8 mouse cellular contexts compared by ENCODE assay signal in the genomic region with DNA sequence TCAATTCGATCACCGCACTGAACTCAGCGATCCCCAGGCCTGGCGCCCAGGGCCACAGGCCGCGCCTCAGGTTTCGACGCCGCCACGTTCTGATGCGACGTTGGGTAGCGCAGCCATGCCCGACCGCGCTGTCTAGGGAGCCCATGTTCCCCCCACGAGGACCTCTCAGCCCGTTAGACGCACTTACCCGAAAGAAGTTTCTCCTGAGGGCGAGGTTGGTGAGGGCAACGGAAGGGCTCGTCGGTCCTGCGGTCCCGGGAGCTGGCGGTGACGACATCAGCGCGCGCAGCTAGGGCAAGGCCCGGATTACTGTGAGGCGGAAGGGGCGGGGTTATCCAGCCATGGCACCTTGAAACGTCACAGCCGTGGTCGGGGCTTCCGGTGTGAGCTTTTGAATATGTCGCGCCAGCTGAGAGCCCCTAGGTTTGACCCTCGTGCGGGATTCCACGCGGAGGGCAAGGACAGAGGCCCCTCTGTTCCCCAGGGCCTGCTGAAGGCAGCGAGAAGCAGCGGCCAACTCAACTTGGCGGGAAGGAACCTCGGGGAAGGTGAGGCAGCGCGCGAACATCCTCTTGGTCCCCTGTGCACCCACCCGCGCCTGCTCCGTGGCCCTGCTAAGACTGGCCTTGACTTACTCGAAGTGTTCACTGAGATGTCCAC. TPM values are rescaled to one million over a fixed set of nuclear protein-coding genes. Genes with fewer than 3 reads are reported as not detected.
DNase-seq lines count a peak whose midpoint lies in the region; ATAC-seq and TF ChIP-seq lines count a peak whose summit lies in the region.

A gene (minus strand): TSS at position 311 of the 660 bp plus-strand sequence.
A gene (plus strand): TSS at position 334 of the 660 bp plus-strand sequence.

- TF ChIP-seq CTCF in liver, adult 2 months (IDR thresholded peaks at IDR 0.05; ENCODE audit: low read depth, low read length): no peak

- H3K9ac ChIP-seq in heart, embryonic 11.5 days (ENCODE audit: low read depth, low read length): peak within 1 kb of the TSS; percentile 96
- peak within 1 kb of the TSS; percentile 82 for H3K9ac ChIP-seq in kidney, embryonic 16.5 days (replicated peaks; ENCODE audit: low read length)
- H3K9ac ChIP-seq in liver, adult 2 months (ENCODE audit: low read depth, low read length): peak within 1 kb of the TSS; percentile 88

- H3K36me3 ChIP-seq in heart, embryonic 11.5 days (ENCODE audit: control insufficient read depth, insufficient read depth, low read length): no peaks in the 10 kb centered on the region
- H3K36me3 ChIP-seq in kidney, embryonic 16.5 days (ENCODE audit: insufficient read depth, low read length): no peaks in the 10 kb centered on the region
- H3K36me3 ChIP-seq in liver, adult 2 months (ENCODE audit: control insufficient read depth, insufficient read depth, low read length): no peaks in the 10 kb centered on the region
- no peaks in the 10 kb centered on the region for H3K36me3 ChIP-seq in myocyte (ENCODE audit: control insufficient read depth, insufficient read depth)
- H3K36me3 ChIP-seq in splenic B cell, adult 2 months (ENCODE audit: control insufficient read depth, insufficient read depth, low read length, poor library complexity, severe bottlenecking): no peaks in the 10 kb centered on the region

- peak within 1 kb of the TSS; percentile 85 for H3K4me3 ChIP-seq in heart, embryonic 11.5 days (ENCODE audit: low read depth, low read length)
- H3K4me3 ChIP-seq in kidney, embryonic 16.5 days (ENCODE audit: low read length): peak within 1 kb of the TSS; percentile 80
- H3K4me3 ChIP-seq in liver, adult 2 months (ENCODE audit: insufficient read depth, low read depth, low read length): peak within 1 kb of the TSS; percentile 84
- peak within 1 kb of the TSS; percentile 99 for H3K4me3 ChIP-seq in myocyte

- H3K79me2 ChIP-seq in liver, adult 2 months (ENCODE audit: control insufficient read depth, insufficient read depth, low read length): peaks cover 15% of the 10 kb centered on the region; the same call in 1 of the 2 replicates
- peaks cover 87% of the 10 kb centered on the region for H3K79me2 ChIP-seq in myocyte (ENCODE audit: control insufficient read depth, insufficient read depth)

- TF ChIP-seq POLR2A in liver, adult 2 months (IDR thresholded peaks at IDR 0.05; ENCODE audit: extremely low read depth, insufficient read depth, low read length): peak; percentile 70; the same call in 1 of the 2 replicates
- TF ChIP-seq POLR2A in myocyte (IDR thresholded peaks at IDR 0.05; ENCODE audit: insufficient read length, low read depth): peak; percentile 89

- H3K4me2 ChIP-seq in heart, embryonic 11.5 days: peak within 1 kb of the TSS; percentile 81
- peak within 1 kb of the TSS; percentile 76 for H3K4me2 ChIP-seq in kidney, embryonic 16.5 days (replicated peaks; ENCODE audit: low read depth, low read length)
- peak within 1 kb of the TSS; percentile 98 for H3K4me2 ChIP-seq in myocyte (ENCODE audit: low read depth)

- peak within 1 kb of the TSS; percentile 88 for H3K27ac ChIP-seq in heart, embryonic 11.5 days (ENCODE audit: low read depth, low read length)
- peak within 1 kb of the TSS; percentile 85 for H3K27ac ChIP-seq in kidney, embryonic 16.5 days (ENCODE audit: low read length)
- H3K27ac ChIP-seq in liver, adult 2 months (replicated peaks; ENCODE audit: insufficient read depth, low read depth, low read length): peak within 1 kb of the TSS; percentile 85

- H3K27me3 ChIP-seq in heart, embryonic 11.5 days (ENCODE audit: control insufficient read depth, insufficient read depth, low read length): no peaks in the 10 kb centered on the region
- no peaks in the 10 kb centered on the region for H3K27me3 ChIP-seq in kidney, embryonic 16.5 days (ENCODE audit: insufficient read depth, low read length)
- no peaks in the 10 kb centered on the region for H3K27me3 ChIP-seq in liver, adult 2 months (ENCODE audit: control insufficient read depth, insufficient read depth, low read length)
- no peaks in the 10 kb centered on the region for H3K27me3 ChIP-seq in myocyte (ENCODE audit: control insufficient read depth, insufficient read depth, insufficient read length)
- H3K27me3 ChIP-seq in splenic B cell, adult 2 months (ENCODE audit: control insufficient read depth, insufficient read depth, low read length, poor library complexity, severe bottlenecking): no peaks in the 10 kb centered on the region; the same call in 1 of the 2 replicates

- WGBS in heart, embryonic 11.5 days (ENCODE audit: insufficient replicate concordance): 0% methylated on average over 55 of the region's 55 CpGs
- under 1% methylated on average over 55 of the region's 55 CpGs for WGBS in kidney, embryonic 16.5 days
- WGBS in liver, adult 2 months: under 1% methylated on average over 55 of the region's 55 CpGs

- peak within 1 kb of the TSS; percentile 32 for H3ac ChIP-seq in myocyte (ENCODE audit: control insufficient read depth, insufficient read length)

- peaks cover 9% of the 10 kb centered on the region; the same call in 1 of the 2 replicates for H3K4me1 ChIP-seq in heart, embryonic 11.5 days (ENCODE audit: control insufficient read depth, insufficient read depth, low read length)
- peaks cover 24% of the 10 kb centered on the region for H3K4me1 ChIP-seq in kidney, embryonic 16.5 days (ENCODE audit: insufficient read depth, low read length)
- peaks cover 15% of the 10 kb centered on the region; the same call in 1 of the 2 replicates for H3K4me1 ChIP-seq in liver, adult 2 months (ENCODE audit: control insufficient read depth, insufficient read depth, low read length)

- ATAC-seq in erythroblast, adult 5-6 weeks (replicated peaks; ENCODE audit: low FRiP score, poor library complexity, severe bottlenecking): peak; percentile 94
- ATAC-seq in heart, embryonic 11.5 days (replicated peaks; ENCODE audit: insufficient number of reproducible peaks, low FRiP score, low TSS enrichment): peak; percentile 95
- peak; percentile 97 for ATAC-seq in kidney, embryonic 16.5 days (ENCODE audit: low FRiP score, low TSS enrichment)

- peak; percentile 96 to 97 for DNase-seq in B cell, adult 2 months
- DNase-seq in brain, adult 2 months (ENCODE audit: low read depth, low spot score): peak; percentile 98
- DNase-seq in liver, adult 2 months (ENCODE audit: extremely low read depth, low read depth, low spot score): peak; percentile 81
- DNase-seq in splenic B cell, adult 2 months (ENCODE audit: low read depth, low spot score): peak; percentile 97

- no peaks in the 10 kb centered on the region for H3K9me3 ChIP-seq in heart, embryonic 11.5 days (replicated peaks; ENCODE audit: control insufficient read depth, low read length)
- no peaks in the 10 kb centered on the region for H3K9me3 ChIP-seq in kidney, embryonic 16.5 days (ENCODE audit: low read length)

TF ChIP-seq in myocyte, 11 proteins besides CTCF, POLR2A, EP300 and RAD21:
- TF ChIP-seq MYOG (IDR thresholded peaks at IDR 0.05; ENCODE audit: control insufficient read depth in 1 of 3, insufficient read depth in 1 of 3, insufficient read length in 2 of 3, low read depth in 2 of 3) (peak in 1 of 3 experiments; percentile 12), POLR2AphosphoS2 (IDR thresholded peaks at IDR 0.05; ENCODE audit: insufficient read length, low read depth) (peak; percentile 80), SRF (IDR thresholded peaks at IDR 0.05; ENCODE audit: control insufficient read depth, insufficient read length, low read depth) (peak; percentile 57), E2F4 (IDR thresholded peaks at IDR 0.05; ENCODE audit: insufficient read depth) (peak; percentile 82), REST (IDR thresholded peaks at IDR 0.05; ENCODE audit: insufficient read depth, insufficient read length) (no peak)
TF ChIP-seq in myocyte: peak in this region for 4.

RNA-seq across cellular contexts. Expression of the first gene that starts in this region (rescaled TPM):
- total RNA-seq in erythroblast, adult 5-6 weeks (2015; ENCODE audit: low replicate concordance): 129 and 141 TPM in 2 replicates
- 118 and 152 TPM in 2 replicates for total RNA-seq in erythroblast, adult 5-6 weeks (2017; ENCODE audit: low replicate concordance)
- 180 and 216 TPM in 2 replicates for polyA plus RNA-seq in heart, embryonic 11.5 days (2014; fragmentation: Nextera tagmentation; extraction: Ambion mirVana)
- 231 and 275 TPM in 2 replicates for polyA plus RNA-seq in kidney, embryonic 16.5 days (2015; fragmentation: Nextera tagmentation; extraction: Ambion mirVana)
- 52.6 and 53.8 TPM in 2 replicates for total RNA-seq in liver, adult 2 months (2014; rRNA removed)
- 84.9 and 130 TPM in 2 replicates for polyA plus RNA-seq in liver, adult 2 months (2012; rRNA removed)
- polyA plus RNA-seq in myocyte (2012; fragmentation: generic; extraction: Trizol): 46.2 TPM

RNA-seq across cellular contexts. Expression of the second gene that starts in this region (rescaled TPM):
- total RNA-seq in erythroblast, adult 5-6 weeks (2015; ENCODE audit: low replicate concordance): 6.3 and 6.9 TPM in 2 replicates
- total RNA-seq in erythroblast, adult 5-6 weeks (2017; ENCODE audit: low replicate concordance): 13.2 and 18.4 TPM in 2 replicates
- polyA plus RNA-seq in heart, embryonic 11.5 days (2014; fragmentation: Nextera tagmentation; extraction: Ambion mirVana): 50.7 and 60.0 TPM in 2 replicates
- 52.9 and 56.9 TPM in 2 replicates for polyA plus RNA-seq in kidney, embryonic 16.5 days (2015; fragmentation: Nextera tagmentation; extraction: Ambion mirVana)
- 15.3 and 19.3 TPM in 2 replicates for total RNA-seq in liver, adult 2 months (2014; rRNA removed)
- 3.0 and 4.1 TPM in 2 replicates for polyA plus RNA-seq in liver, adult 2 months (2012; rRNA removed)
- polyA plus RNA-seq in myocyte (2012; fragmentation: generic; extraction: Trizol): 6.4 TPM

Comparison
In these comparisons a context has a peak if more than half of its experiments do, and no peak if none do; other contexts are left out.
1. Peak in every context shown above with its lines: DNase-seq, ATAC-seq, H3K4me3 ChIP-seq and H3K27ac ChIP-seq.